Mouse (Mus musculus): Measurements from ENCODE around the gene Krtcap2. TPM values are rescaled to one million over a fixed set of nuclear protein-coding genes. Genes with fewer than 3 reads are reported as not detected.

Gene Krtcap2
- polyA plus RNA-seq, 1 experiment = 299 TPM

- Histone ChIP-seq H3K4me3 (ENCODE audit: insufficient read depth, poor library complexity, severe bottlenecking) (peak within 1 kb of the TSS; percentile 41), H3ac (ENCODE audit: control insufficient read depth, insufficient read length, low read depth) (peak within 1 kb of the TSS; percentile 83), H3K27me3 (ENCODE audit: control insufficient read depth, insufficient read depth, insufficient read length) (no peaks in the 10 kb centered on the region), H3K79me2 (ENCODE audit: control insufficient read depth, insufficient read depth) (peaks cover 36% of the 10 kb centered on the region), H3K36me3 (ENCODE audit: control insufficient read depth, insufficient read depth) (peaks cover 25% of the 10 kb centered on the region), H3K79me3 (ENCODE audit: low read depth) (peaks cover 8% of the 10 kb centered on the region)
- peak; percentile 52 for TF ChIP-seq CTCF (IDR thresholded peaks at IDR 0.05; ENCODE audit: control insufficient read depth, insufficient read depth, insufficient read length)
- TF ChIP-seq USF1 (IDR thresholded peaks at IDR 0.05; ENCODE audit: low read depth) = no peak
- TF ChIP-seq MYOD1 (IDR thresholded peaks at IDR 0.05; ENCODE audit: control insufficient read depth, insufficient read length, low read depth) = no peak
- no peak for TF ChIP-seq FOSL1 (IDR thresholded peaks at IDR 0.05; ENCODE audit: insufficient read depth, low read length, poor library complexity, severe bottlenecking)
- peak; percentile 82 for TF ChIP-seq MAX (IDR thresholded peaks at IDR 0.05)
- no peak for TF ChIP-seq MYOG (IDR thresholded peaks at IDR 0.05; ENCODE audit: control insufficient read depth, extremely low read depth, insufficient read length)
- no peak for TF ChIP-seq CEBPB (IDR thresholded peaks at IDR 0.05; ENCODE audit: low read depth)
Measured at GRCm38 (mm10) chr3:89270051-89270755, 24.4 kb downstream of the Krtcap2 start, which contains the start of gene Slc50a1. Slc50a1 (minus strand) TSS chr3:89270570.

- H3K79me3 ChIP-seq (ENCODE audit: low read depth) = peaks cover 8% of the 10 kb centered on the region
- peaks cover 38% of the 10 kb centered on the region for H3K79me2 ChIP-seq (ENCODE audit: control insufficient read depth, insufficient read depth)
- H3K27me3 ChIP-seq (ENCODE audit: control insufficient read depth, insufficient read depth, insufficient read length) = no peaks in the 10 kb centered on the region
- TF ChIP-seq FOSL1 (IDR thresholded peaks at IDR 0.05; ENCODE audit: insufficient read depth, low read length, poor library complexity, severe bottlenecking) (no peak), CEBPB (IDR thresholded peaks at IDR 0.05; ENCODE audit: low read depth) (no peak), MAX (IDR thresholded peaks at IDR 0.05) (peak; percentile 95), USF1 (IDR thresholded peaks at IDR 0.05; ENCODE audit: low read depth) (no peak)
- H3K4me3 ChIP-seq (ENCODE audit: insufficient read depth, poor library complexity, severe bottlenecking) = no peak overlapping the region
- peaks cover 29% of the 10 kb centered on the region for H3K36me3 ChIP-seq (ENCODE audit: control insufficient read depth, insufficient read depth)
- no peak overlapping the region for H3ac ChIP-seq (ENCODE audit: control insufficient read depth, insufficient read length, low read depth)
Measured at GRCm38 (mm10) chr3:89270891-89271290, 25.1 kb downstream of the Krtcap2 start.

GRCm38 (mm10) chr3:89271760-89272159 is 26.0 kb downstream of the Krtcap2 start:
- Histone ChIP-seq H3ac (ENCODE audit: control insufficient read depth, insufficient read length, low read depth) (no peak overlapping the region), H3K79me2 (ENCODE audit: control insufficient read depth, insufficient read depth) (peaks cover 40% of the 10 kb centered on the region), H3K36me3 (ENCODE audit: control insufficient read depth, insufficient read depth) (peaks cover 29% of the 10 kb centered on the region), H3K79me3 (ENCODE audit: low read depth) (peaks cover 7% of the 10 kb centered on the region), H3K4me3 (ENCODE audit: insufficient read depth, poor library complexity, severe bottlenecking) (no peak overlapping the region), H3K27me3 (ENCODE audit: control insufficient read depth, insufficient read depth, insufficient read length) (no peaks in the 10 kb centered on the region)
- TF ChIP-seq MAX (IDR thresholded peaks at IDR 0.05) (no peak), MYOD1 (IDR thresholded peaks at IDR 0.05; ENCODE audit: control insufficient read depth, insufficient read length, low read depth) (no peak), USF1 (IDR thresholded peaks at IDR 0.05; ENCODE audit: low read depth) (no peak)

GRCm38 (mm10) chr3:89276061-89276460 is 30.3 kb downstream of the Krtcap2 start:
- Histone ChIP-seq H3ac (ENCODE audit: control insufficient read depth, insufficient read length, low read depth) (no peak overlapping the region), H3K4me3 (ENCODE audit: insufficient read depth, poor library complexity, severe bottlenecking) (no peak overlapping the region), H3K27me3 (ENCODE audit: control insufficient read depth, insufficient read depth, insufficient read length) (no peaks in the 10 kb centered on the region), H3K36me3 (ENCODE audit: control insufficient read depth, insufficient read depth) (peaks cover 21% of the 10 kb centered on the region), H3K79me3 (ENCODE audit: low read depth) (peaks cover 12% of the 10 kb centered on the region), H3K79me2 (ENCODE audit: control insufficient read depth, insufficient read depth) (peaks cover 32% of the 10 kb centered on the region)
- TF ChIP-seq MYOG (IDR thresholded peaks at IDR 0.05; ENCODE audit: control insufficient read depth, extremely low read depth, insufficient read length) = no peak
- TF ChIP-seq USF1 (IDR thresholded peaks at IDR 0.05; ENCODE audit: low read depth) = no peak
- no peak for TF ChIP-seq FOSL1 (IDR thresholded peaks at IDR 0.05; ENCODE audit: insufficient read depth, low read length, poor library complexity, severe bottlenecking)
- TF ChIP-seq MAX (IDR thresholded peaks at IDR 0.05) = no peak

- peak overlapping the region; percentile 87 for H3ac ChIP-seq (ENCODE audit: control insufficient read depth, insufficient read length, low read depth)
- peak overlapping the region; percentile 45 for H3K4me3 ChIP-seq (ENCODE audit: insufficient read depth, poor library complexity, severe bottlenecking)
- H3K79me3 ChIP-seq (ENCODE audit: low read depth) = peaks cover 12% of the 10 kb centered on the region
- peaks cover 32% of the 10 kb centered on the region for H3K79me2 ChIP-seq (ENCODE audit: control insufficient read depth, insufficient read depth)
- peaks cover 13% of the 10 kb centered on the region for H3K36me3 ChIP-seq (ENCODE audit: control insufficient read depth, insufficient read depth)
- H3K27me3 ChIP-seq (ENCODE audit: control insufficient read depth, insufficient read depth, insufficient read length) = no peaks in the 10 kb centered on the region
- TF ChIP-seq CTCF (IDR thresholded peaks at IDR 0.05; ENCODE audit: control insufficient read depth, insufficient read depth, insufficient read length) (no peak), MYOD1 (IDR thresholded peaks at IDR 0.05; ENCODE audit: control insufficient read depth, insufficient read length, low read depth) (no peak), CEBPB (IDR thresholded peaks at IDR 0.05; ENCODE audit: low read depth) (no peak), USF1 (IDR thresholded peaks at IDR 0.05; ENCODE audit: low read depth) (no peak), FOSL1 (IDR thresholded peaks at IDR 0.05; ENCODE audit: insufficient read depth, low read length, poor library complexity, severe bottlenecking) (no peak), MYOG (IDR thresholded peaks at IDR 0.05; ENCODE audit: control insufficient read depth, extremely low read depth, insufficient read length) (no peak), MAX (IDR thresholded peaks at IDR 0.05) (no peak)
Measured at GRCm38 (mm10) chr3:89277281-89278021, 31.7 kb downstream of the Krtcap2 start.

- no peaks in the 10 kb centered on the region for H3K27me3 ChIP-seq (ENCODE audit: control insufficient read depth, insufficient read depth, insufficient read length)
- H3K79me2 ChIP-seq (ENCODE audit: control insufficient read depth, insufficient read depth) = peaks cover 32% of the 10 kb centered on the region
- H3K36me3 ChIP-seq (ENCODE audit: control insufficient read depth, insufficient read depth) = peaks cover 8% of the 10 kb centered on the region
- H3ac ChIP-seq (ENCODE audit: control insufficient read depth, insufficient read length, low read depth) = peak overlapping the region; percentile 87
- TF ChIP-seq CEBPB (IDR thresholded peaks at IDR 0.05; ENCODE audit: low read depth) = no peak
- no peak for TF ChIP-seq CTCF (IDR thresholded peaks at IDR 0.05; ENCODE audit: control insufficient read depth, insufficient read depth, insufficient read length)
- no peak for TF ChIP-seq MYOG (IDR thresholded peaks at IDR 0.05; ENCODE audit: control insufficient read depth, extremely low read depth, insufficient read length)
- no peak for TF ChIP-seq FOSL1 (IDR thresholded peaks at IDR 0.05; ENCODE audit: insufficient read depth, low read length, poor library complexity, severe bottlenecking)
- no peak for TF ChIP-seq MYOD1 (IDR thresholded peaks at IDR 0.05; ENCODE audit: control insufficient read depth, insufficient read length, low read depth)
- no peak for TF ChIP-seq MAX (IDR thresholded peaks at IDR 0.05)
- TF ChIP-seq USF1 (IDR thresholded peaks at IDR 0.05; ENCODE audit: low read depth) = no peak
- peak overlapping the region; percentile 45 for H3K4me3 ChIP-seq (ENCODE audit: insufficient read depth, poor library complexity, severe bottlenecking)
- peaks cover 12% of the 10 kb centered on the region for H3K79me3 ChIP-seq (ENCODE audit: low read depth)
Measured at GRCm38 (mm10) chr3:89278107-89278506, 32.3 kb downstream of the Krtcap2 start.
